Mouse (Mus musculus) lung, adult 2 months (tissue): ENCODE measurements around the gene Qpctl.

ENCODE experiments used
- CTCF ChIP-seq: fragments of 200-500 bp; IDR thresholded peaks from 2 replicates; pipeline ENCODE4 v1.5.1; 2011; ENCODE audit warnings: mild to moderate bottlenecking, low read length, control low read depth; ENCODE audit not compliant: insufficient read depth
- POLR2A ChIP-seq: fragments of 200-500 bp; IDR thresholded peaks from 2 replicates; pipeline ENCODE4 v1.6.1; 2011; ENCODE audit warnings: low read depth, mild to moderate bottlenecking, control low read depth, low read length, borderline replicate concordance; ENCODE audit errors: extremely low read depth

DNA sequence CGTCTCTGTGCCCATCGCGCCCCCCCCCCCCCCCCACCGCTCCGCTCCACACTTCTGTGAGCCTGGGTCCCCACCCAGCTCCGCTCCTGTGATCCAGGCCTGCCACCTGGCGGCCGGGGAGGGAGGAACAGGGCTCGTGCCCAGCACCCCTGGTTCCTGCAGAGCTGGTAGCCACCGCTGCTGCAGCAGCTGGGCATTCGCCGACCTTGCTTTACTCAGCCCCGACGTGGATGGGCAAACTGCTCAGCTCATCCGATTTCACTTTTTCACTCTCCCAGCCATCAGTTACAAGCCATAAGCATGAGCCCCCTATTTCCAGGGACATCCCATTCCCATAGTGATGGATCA lies 55.9 kb downstream of the Qpctl start:
- no peak for TF ChIP-seq POLR2A
- peak; percentile 65 for TF ChIP-seq CTCF
